Mouse (Mus musculus): Measurements from ENCODE around the gene Gm5415.
"Not testable (repeated sequence)": the region's sequence is repeated elsewhere in the genome, so short reads cannot be mapped to it uniquely, and the experiment has no call there.

Gm5415 gene

DNA sequence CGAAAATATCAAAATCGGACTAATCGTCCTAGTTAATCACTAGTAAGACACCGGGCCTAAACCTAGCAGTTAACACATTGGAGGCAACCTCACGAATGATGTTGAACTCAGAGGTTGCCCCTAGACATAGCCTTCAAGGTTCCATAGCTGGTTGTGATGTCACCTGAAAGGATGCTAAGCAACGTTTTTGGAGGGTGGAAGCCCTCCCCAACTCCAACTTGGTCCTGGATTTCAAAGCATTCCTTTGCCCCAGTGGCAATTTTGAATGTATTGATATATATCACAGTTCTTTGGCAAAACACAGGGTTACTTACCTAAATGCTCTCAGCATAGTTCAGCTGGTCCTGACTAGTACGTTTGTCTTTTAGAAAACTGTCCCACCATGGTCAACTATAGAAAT, at the start of gene Gm5415:
Gene Gm5415 (minus strand): TSS at position 101 of the 400 bp plus-strand sequence.
- not testable (repeated sequence) for DNase-seq (ENCODE audit: extremely low read depth, low read depth, low spot score)

DNA sequence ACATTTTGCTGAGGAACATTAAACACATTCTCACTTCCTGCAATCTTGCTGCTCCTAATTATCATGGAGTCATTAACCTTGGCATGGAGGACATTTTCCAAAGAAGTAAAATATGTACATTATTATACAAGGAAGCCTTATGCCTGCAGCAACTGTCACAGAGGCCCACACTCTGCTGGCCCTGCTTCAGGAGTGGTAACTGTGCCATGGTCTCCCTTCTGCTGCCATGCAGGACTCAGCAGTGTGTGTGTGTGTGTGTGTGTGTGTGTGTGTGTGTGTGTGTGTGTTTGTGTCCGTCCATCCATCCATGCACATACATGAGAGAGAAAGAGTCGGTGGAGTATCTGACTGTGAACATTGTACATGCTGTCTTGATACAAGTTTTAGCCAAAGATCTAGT, 21.8 kb upstream of the Gm5415 start:
- DNase-seq (ENCODE audit: extremely low read depth, low read depth, low spot score), result no peak

DNA sequence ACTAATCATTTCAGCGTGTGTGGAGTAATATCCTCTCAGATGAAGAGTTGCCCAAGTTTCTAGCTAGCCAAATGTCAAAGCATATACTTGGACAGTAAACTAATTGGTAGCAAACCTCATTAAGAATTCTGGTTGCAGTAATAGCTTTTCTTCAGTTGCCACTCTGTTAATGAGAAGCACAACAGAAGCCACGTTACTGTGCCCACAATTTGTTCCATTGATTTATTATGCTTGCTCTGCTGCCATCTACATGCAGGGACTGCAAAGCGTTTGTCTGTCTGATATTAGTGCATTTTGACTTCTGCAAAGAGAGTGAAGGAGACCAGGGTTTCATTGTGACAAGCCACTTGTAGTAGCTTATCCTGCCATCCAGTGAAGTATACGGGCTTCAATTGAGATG, 6.8 kb upstream of the Gm5415 start:
- no peak for DNase-seq (ENCODE audit: extremely low read depth, low read depth, low spot score)

DNA sequence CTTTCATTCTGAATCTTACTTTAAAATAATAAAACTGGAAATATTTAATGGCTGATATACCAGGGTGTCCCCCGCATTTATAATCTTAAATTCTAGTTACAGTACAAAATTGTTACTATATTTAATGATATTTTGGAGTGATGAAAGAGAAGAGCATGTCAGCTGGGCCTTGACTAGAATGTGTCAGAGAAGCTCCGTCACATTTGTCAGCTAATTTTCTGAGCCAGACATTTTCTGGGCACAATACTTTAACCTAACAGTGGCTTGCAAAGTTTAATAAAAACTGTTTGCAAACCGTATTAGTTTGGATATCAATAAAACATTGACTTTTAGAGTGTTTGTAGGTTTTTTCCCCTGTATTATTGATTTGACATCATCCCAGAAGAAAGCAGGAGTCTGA, 6.4 kb upstream of the Gm5415 start:
- DNase-seq (ENCODE audit: extremely low read depth, low read depth, low spot score), result no peak

DNA sequence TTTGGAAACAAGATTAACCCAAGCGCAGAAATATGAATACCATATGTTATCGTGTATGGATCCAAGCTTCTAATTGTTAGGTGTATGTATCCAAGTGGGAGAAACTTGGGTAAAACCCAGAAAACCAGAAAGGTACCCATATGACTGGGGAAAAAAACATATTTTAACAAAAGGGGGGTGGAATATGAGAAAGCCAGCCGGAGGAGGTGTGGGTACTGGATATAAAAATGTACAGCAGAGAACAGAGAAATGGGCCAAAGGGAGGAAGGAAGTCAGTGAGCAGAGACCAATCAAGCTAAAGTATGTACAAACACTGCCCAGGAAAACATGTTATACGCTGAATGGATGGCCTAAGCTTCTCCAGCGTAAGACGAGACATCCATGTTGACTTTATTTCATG, 43.7 kb downstream of the Gm5415 start:
- no peak for DNase-seq (ENCODE audit: extremely low read depth, low read depth, low spot score)
